Mouse (Mus musculus) testis, postnatal 10 days (tissue): ENCODE data around the gene Hes1.
A peak's percentile ranks its signal among the peaks of the same experiment; 100 is the strongest.

Experiments used
- DNase-seq: peaks from one replicate; pipeline ENCODE4 v3.0.0; 2021; ENCODE audit warnings: low spot score

The Hes1 gene

GRCm38 (mm10) chr16:30050767-30051490 is 13.3 kb upstream of the Hes1 start:
- no peak for DNase-seq

- DNase-seq, result no peak
These were observed 11.9 kb upstream of the Hes1 start for GRCm38 (mm10) chr16:30052271-30052670.

- no peak for DNase-seq
These were observed 11.2 kb upstream of the Hes1 start for GRCm38 (mm10) chr16:30052839-30053511.

- no peak for DNase-seq
These were observed 9.6 kb upstream of the Hes1 start for GRCm38 (mm10) chr16:30054541-30054940.

- DNase-seq, result no peak
These were observed 8.8 kb upstream of the Hes1 start for GRCm38 (mm10) chr16:30055361-30055889.

GRCm38 (mm10) chr16:30055927-30056326 is 8.3 kb upstream of the Hes1 start:
- DNase-seq, result no peak

- DNase-seq, result no peak
These were observed 7.3 kb upstream of the Hes1 start for GRCm38 (mm10) chr16:30056906-30057305.

- DNase-seq, result peak; percentile 63
These were observed 5.0 kb upstream of the Hes1 start for GRCm38 (mm10) chr16:30058974-30059717.

GRCm38 (mm10) chr16:30060412-30060811 is 3.8 kb upstream of the Hes1 start:
- DNase-seq, result no peak

- no peak for DNase-seq
These were observed 1.7 kb upstream of the Hes1 start for GRCm38 (mm10) chr16:30062242-30063030.

- DNase-seq, result peak; percentile 85
These were observed 883 bp upstream of the Hes1 start for GRCm38 (mm10) chr16:30063121-30063881.

GRCm38 (mm10) chr16:30064613-30065012 is 429 bp downstream of the Hes1 start:
- no peak for DNase-seq

- DNase-seq, result peak; percentile 89
These were observed 893 bp downstream of the Hes1 start for GRCm38 (mm10) chr16:30065077-30065476.

GRCm38 (mm10) chr16:30065537-30066183 is 1.5 kb downstream of the Hes1 start:
- no peak for DNase-seq

- peak; percentile 71 for DNase-seq
These were observed 2.1 kb downstream of the Hes1 start for GRCm38 (mm10) chr16:30066184-30066851.

- peak; percentile 91 for DNase-seq
These were observed 2.7 kb downstream of the Hes1 start for GRCm38 (mm10) chr16:30066852-30067301.

GRCm38 (mm10) chr16:30068041-30069020 is 4.1 kb downstream of the Hes1 start:
- DNase-seq, result peak; percentile 54

- no peak for DNase-seq
These were observed 5.4 kb downstream of the Hes1 start for GRCm38 (mm10) chr16:30069580-30069949.
